Mouse (Mus musculus): ENCODE measurements at regions not wholly inside any gene's neighbourhood (a gene's known extent, or its start where the extent isn't known, plus 50 kb on each side); places are given as distances from the start of the nearest gene placed in this dataset.
"Not testable (repeated sequence)": the region's sequence is repeated elsewhere in the genome, so short reads cannot be mapped to it uniquely, and the experiment has no call there.

- ATAC-seq (replicated peaks in 1 of 2; ENCODE audit: insufficient read depth in 1 of 2, low FRiP score in 2 of 2, low TSS enrichment in 1 of 2, low read depth in 1 of 2, poor library complexity in 2 of 2, severe bottlenecking in 2 of 2) = no peak
Observed at GRCm38 (mm10) chr4:143055371-143055770, 157.4 kb downstream of the Prdm2 start.

DNA sequence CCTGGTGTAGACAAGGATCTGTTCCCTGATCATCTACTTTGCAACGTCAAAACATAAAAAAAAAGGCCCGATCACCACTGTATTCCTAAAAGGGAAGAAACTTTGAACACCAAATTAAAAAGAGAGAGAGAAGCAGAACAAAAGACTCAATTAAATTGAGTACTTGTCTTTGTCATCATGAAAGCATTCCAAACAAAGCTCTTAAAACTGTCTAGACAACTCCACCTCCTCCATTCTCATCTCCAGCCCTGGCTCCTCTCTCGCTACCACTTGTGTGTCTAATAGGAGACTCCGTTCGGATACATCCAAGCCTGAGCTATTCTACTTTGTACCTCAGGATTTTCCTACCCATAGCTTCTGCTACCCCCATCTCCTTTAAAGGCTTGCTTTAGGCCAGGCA lies 159.8 kb downstream of the Prdm2 start:
- ATAC-seq (replicated peaks in 1 of 2; ENCODE audit: insufficient read depth in 1 of 2, low FRiP score in 2 of 2, low TSS enrichment in 1 of 2, low read depth in 1 of 2, poor library complexity in 2 of 2, severe bottlenecking in 2 of 2) = no peak

- ATAC-seq (replicated peaks in 1 of 2; ENCODE audit: insufficient read depth in 1 of 2, low FRiP score in 2 of 2, low TSS enrichment in 1 of 2, low read depth in 1 of 2, poor library complexity in 2 of 2, severe bottlenecking in 2 of 2) = no peak
Observed at GRCm38 (mm10) chr4:143051205-143051604, 161.6 kb downstream of the Prdm2 start.

DNA sequence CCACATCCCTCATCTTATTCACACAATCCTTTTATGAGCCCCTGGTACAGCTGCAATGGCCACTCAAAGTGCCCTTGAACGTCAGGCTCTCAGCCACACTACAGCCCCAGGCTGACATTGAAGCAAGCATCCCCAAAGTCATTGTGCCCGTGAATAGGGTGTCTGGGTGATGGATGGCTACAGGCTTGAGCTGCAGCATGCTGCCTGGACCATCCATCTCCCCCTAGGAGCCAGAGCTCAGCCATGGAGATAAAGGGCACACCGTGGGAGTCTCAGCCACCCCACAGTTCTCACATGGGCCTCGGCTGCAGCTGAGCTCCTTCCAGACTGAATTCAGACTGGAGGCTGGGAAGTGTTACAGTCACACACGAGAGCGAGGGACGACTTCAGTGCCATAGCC lies 167.6 kb downstream of the Prdm2 start:
- ATAC-seq (replicated peaks in 1 of 2; ENCODE audit: insufficient read depth in 1 of 2, low FRiP score in 2 of 2, low TSS enrichment in 1 of 2, low read depth in 1 of 2, poor library complexity in 2 of 2, severe bottlenecking in 2 of 2) = no peak

GRCm38 (mm10) chr4:143042806-143043205 lies 170.0 kb downstream of the Prdm2 start:
- ATAC-seq (replicated peaks in 1 of 2; ENCODE audit: insufficient read depth in 1 of 2, low FRiP score in 2 of 2, low TSS enrichment in 1 of 2, low read depth in 1 of 2, poor library complexity in 2 of 2, severe bottlenecking in 2 of 2) = no peak

DNA sequence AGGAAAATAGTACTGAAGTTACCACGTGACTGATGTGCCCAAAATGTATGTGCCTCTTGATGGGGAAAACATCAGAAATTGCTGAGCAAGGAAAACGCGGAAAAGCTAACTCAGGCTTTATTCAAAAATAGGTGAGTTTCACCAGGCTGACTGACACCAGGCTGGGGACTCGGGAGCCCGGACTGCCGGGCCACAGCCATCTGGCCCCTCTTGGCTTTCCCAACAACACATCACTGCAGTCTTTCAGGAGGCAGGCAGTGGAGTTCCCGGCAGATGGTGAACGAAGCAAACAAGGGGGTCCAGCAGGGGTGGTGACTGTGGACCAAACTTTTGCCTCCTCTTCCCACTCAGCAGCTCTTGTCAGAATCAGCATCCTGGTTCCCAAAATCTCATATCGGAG lies 174.2 kb downstream of the Prdm2 start:
- no peak for ATAC-seq (replicated peaks in 1 of 2; ENCODE audit: insufficient read depth in 1 of 2, low FRiP score in 2 of 2, low TSS enrichment in 1 of 2, low read depth in 1 of 2, poor library complexity in 2 of 2, severe bottlenecking in 2 of 2)

- no peak for ATAC-seq (replicated peaks in 1 of 2; ENCODE audit: insufficient read depth in 1 of 2, low FRiP score in 2 of 2, low TSS enrichment in 1 of 2, low read depth in 1 of 2, poor library complexity in 2 of 2, severe bottlenecking in 2 of 2)
Observed at GRCm38 (mm10) chr4:143036704-143037103, 176.1 kb downstream of the Prdm2 start.

- peak; percentile 30 to 37; a peak in 1 of 4 replicates for ATAC-seq (replicated peaks in 1 of 2; ENCODE audit: insufficient read depth in 1 of 2, low FRiP score in 2 of 2, low TSS enrichment in 1 of 2, low read depth in 1 of 2, poor library complexity in 2 of 2, severe bottlenecking in 2 of 2)
Observed at GRCm38 (mm10) chr4:143035089-143035488, 177.7 kb downstream of the Prdm2 start.

- ATAC-seq (replicated peaks in 1 of 2; ENCODE audit: insufficient read depth in 1 of 2, low FRiP score in 2 of 2, low TSS enrichment in 1 of 2, low read depth in 1 of 2, poor library complexity in 2 of 2, severe bottlenecking in 2 of 2) = not testable (repeated sequence)
Observed at GRCm38 (mm10) chr4:143034324-143034723, 178.5 kb downstream of the Prdm2 start.

GRCm38 (mm10) chr4:143029813-143030212 lies 183.0 kb downstream of the Prdm2 start:
- ATAC-seq (replicated peaks in 1 of 2; ENCODE audit: insufficient read depth in 1 of 2, low FRiP score in 2 of 2, low TSS enrichment in 1 of 2, low read depth in 1 of 2, poor library complexity in 2 of 2, severe bottlenecking in 2 of 2) = not testable (repeated sequence)

DNA sequence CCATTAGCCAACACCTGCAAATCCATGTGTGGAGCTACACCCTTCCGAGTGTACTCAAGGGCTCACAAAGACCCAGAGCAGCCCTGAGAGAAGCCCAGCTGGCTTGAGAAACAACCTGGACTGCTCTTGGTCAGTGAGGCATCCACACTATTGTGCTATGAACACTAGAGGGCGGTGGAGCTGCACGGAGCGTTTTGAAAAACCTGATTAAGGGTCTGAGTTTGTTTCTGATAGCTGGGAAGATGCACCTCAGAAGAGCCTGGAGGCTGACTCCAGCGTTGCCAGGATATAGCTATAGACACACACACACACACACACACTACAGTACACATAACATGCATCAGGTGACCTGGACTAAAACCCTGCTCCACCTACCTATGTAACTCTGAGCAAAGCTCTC lies 185.5 kb downstream of the Prdm2 start:
- peak; percentile 75 to 76 for ATAC-seq (replicated peaks in 1 of 2; ENCODE audit: insufficient read depth in 1 of 2, low FRiP score in 2 of 2, low TSS enrichment in 1 of 2, low read depth in 1 of 2, poor library complexity in 2 of 2, severe bottlenecking in 2 of 2)

GRCm38 (mm10) chr4:143021242-143021881 lies 191.4 kb downstream of the Prdm2 start:
- ATAC-seq (replicated peaks in 1 of 2; ENCODE audit: insufficient read depth in 1 of 2, low FRiP score in 2 of 2, low TSS enrichment in 1 of 2, low read depth in 1 of 2, poor library complexity in 2 of 2, severe bottlenecking in 2 of 2) = peak; percentile 49 to 72; a peak in 3 of 4 replicates

- ATAC-seq (replicated peaks in 1 of 2; ENCODE audit: insufficient read depth in 1 of 2, low FRiP score in 2 of 2, low TSS enrichment in 1 of 2, low read depth in 1 of 2, poor library complexity in 2 of 2, severe bottlenecking in 2 of 2) = no peak
Observed at GRCm38 (mm10) chr4:143020658-143021057, 192.1 kb downstream of the Prdm2 start.

DNA sequence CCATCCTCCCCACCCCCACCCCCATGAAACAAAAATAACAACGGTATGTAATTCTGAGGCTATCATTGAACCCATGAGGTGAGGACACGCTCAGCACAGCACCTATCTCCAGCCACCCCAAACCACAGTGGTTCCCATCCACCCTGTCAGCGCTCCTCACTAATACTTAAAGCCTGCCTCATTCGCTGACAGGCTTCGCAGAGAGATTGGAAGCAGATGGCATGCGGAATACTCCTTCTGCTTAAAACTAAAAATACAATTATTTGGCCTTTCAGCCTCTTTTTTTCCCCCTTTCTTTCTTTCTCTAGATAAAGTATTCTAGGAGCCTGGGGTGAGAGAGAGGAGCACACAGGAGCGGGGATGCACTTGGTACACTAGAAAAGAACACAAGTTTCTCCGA lies 199.9 kb downstream of the Prdm2 start:
- ATAC-seq (replicated peaks in 1 of 2; ENCODE audit: insufficient read depth in 1 of 2, low FRiP score in 2 of 2, low TSS enrichment in 1 of 2, low read depth in 1 of 2, poor library complexity in 2 of 2, severe bottlenecking in 2 of 2) = no peak

- no peak for ATAC-seq (replicated peaks in 1 of 2; ENCODE audit: insufficient read depth in 1 of 2, low FRiP score in 2 of 2, low TSS enrichment in 1 of 2, low read depth in 1 of 2, poor library complexity in 2 of 2, severe bottlenecking in 2 of 2)
Observed at GRCm38 (mm10) chr4:143001961-143002360, 210.8 kb downstream of the Prdm2 start.

DNA sequence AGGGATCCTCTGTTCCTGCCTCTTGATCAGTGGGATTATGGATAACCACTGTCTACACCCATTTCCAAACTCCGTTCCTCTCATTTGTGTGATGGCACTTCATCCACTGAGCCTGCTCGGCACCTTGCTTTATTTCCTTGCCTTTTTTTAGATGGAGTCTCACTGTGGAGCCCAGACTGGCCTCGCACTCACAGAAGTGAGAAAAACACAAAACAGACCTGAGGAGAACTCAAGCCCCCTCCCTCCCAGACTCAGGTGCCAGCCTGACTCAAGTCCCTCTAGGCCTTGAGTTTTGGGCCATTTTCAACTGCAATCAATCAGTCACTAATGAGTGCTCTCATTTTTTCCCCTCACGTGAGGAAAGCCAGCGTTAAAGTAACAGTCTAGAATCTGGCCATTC lies 211.3 kb downstream of the Prdm2 start:
- ATAC-seq (replicated peaks in 1 of 2; ENCODE audit: insufficient read depth in 1 of 2, low FRiP score in 2 of 2, low TSS enrichment in 1 of 2, low read depth in 1 of 2, poor library complexity in 2 of 2, severe bottlenecking in 2 of 2) = no peak

DNA sequence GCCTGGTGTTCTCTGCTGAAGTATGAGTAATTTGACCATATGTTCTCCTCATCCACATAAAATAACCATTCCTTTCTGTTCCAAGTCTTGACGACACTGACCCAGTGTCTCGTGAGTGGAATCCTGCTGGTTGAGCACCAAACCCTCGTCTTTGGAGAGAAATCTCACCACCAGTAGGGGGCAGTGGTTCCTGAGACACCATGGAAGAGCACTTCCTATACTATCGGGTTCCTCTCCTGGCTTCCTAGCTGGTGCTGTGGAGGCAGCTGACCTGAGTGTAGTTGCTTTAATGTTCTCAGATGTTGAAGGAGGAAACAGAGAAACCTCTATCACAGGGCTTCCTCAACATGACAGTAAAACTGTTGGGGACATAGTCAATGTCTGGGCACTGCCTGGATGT lies 216.4 kb downstream of the Prdm2 start:
- no peak for ATAC-seq (replicated peaks in 1 of 2; ENCODE audit: insufficient read depth in 1 of 2, low FRiP score in 2 of 2, low TSS enrichment in 1 of 2, low read depth in 1 of 2, poor library complexity in 2 of 2, severe bottlenecking in 2 of 2)

DNA sequence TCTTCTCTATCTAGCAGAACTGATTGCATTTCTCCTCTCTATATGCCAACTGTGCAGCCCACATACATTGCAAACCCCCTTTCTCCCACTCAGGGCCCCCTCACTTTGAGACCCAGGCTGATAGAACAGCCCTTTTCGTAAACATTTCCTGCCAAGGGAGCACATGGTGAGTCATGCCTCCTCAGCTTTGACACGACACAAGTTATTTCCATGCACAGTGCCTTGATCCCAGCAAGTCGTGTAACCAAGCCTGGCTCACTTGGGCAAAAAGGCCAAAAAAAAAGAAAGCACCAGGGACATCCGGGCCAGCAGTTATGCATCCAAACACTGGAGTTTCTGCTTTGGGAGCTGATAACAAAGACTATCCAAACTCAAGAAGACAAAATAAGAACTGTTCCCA lies 221.4 kb downstream of the Prdm2 start:
- ATAC-seq (replicated peaks in 1 of 2; ENCODE audit: insufficient read depth in 1 of 2, low FRiP score in 2 of 2, low TSS enrichment in 1 of 2, low read depth in 1 of 2, poor library complexity in 2 of 2, severe bottlenecking in 2 of 2) = no peak

GRCm38 (mm10) chr4:142989175-142989574 lies 223.6 kb downstream of the Prdm2 start:
- no peak for ATAC-seq (replicated peaks in 1 of 2; ENCODE audit: insufficient read depth in 1 of 2, low FRiP score in 2 of 2, low TSS enrichment in 1 of 2, low read depth in 1 of 2, poor library complexity in 2 of 2, severe bottlenecking in 2 of 2)

GRCm38 (mm10) chr4:142983295-142983624 lies 229.5 kb downstream of the Prdm2 start:
- no peak for ATAC-seq (replicated peaks in 1 of 2; ENCODE audit: insufficient read depth in 1 of 2, low FRiP score in 2 of 2, low TSS enrichment in 1 of 2, low read depth in 1 of 2, poor library complexity in 2 of 2, severe bottlenecking in 2 of 2)

Measured in hematopoietic stem cell, adult 5-6 weeks (primary cell).